Mouse (Mus musculus) stomach, embryonic 15.5 days (tissue): ENCODE measurements at regions not wholly inside any gene's neighbourhood (a gene's known extent, or its start where the extent isn't known, plus 50 kb on each side); places are given as distances from the start of the nearest gene placed in this dataset.

Experiments used
- ATAC-seq: fragments of 200-750 bp; cut with Nextera tagmentation; 2 replicates; pipeline ENCODE4 v1.8.0; 2017; ENCODE audit warnings: low read depth, moderate number of reproducible peaks, moderate TSS enrichment; ENCODE audit not compliant: insufficient read depth, low FRiP score
- H3K27ac ChIP-seq: fragments of 300-500 bp; sonication (generic); 2 replicates; pipeline ENCODE4 v1.5.1; 2015; ENCODE audit warnings: mild to moderate bottlenecking, inconsistent platforms
- H3K27me3 ChIP-seq: fragments of 300-500 bp; sonication (generic); replicated peaks from 2 replicates; pipeline ENCODE4 v1.6.1; 2015; ENCODE audit warnings: inconsistent platforms
- H3K36me3 ChIP-seq: fragments of 300-500 bp; sonication (generic); 2 replicates; pipeline ENCODE4 v1.6.1; 2015; ENCODE audit warnings: inconsistent platforms
- H3K4me1 ChIP-seq: fragments of 300-500 bp; sonication (generic); 2 replicates; pipeline ENCODE4 v1.6.1; 2015; ENCODE audit warnings: inconsistent platforms
- H3K4me2 ChIP-seq: fragments of 300-500 bp; sonication (generic); 2 replicates; pipeline ENCODE4 v1.6.1; 2015; ENCODE audit warnings: mild to moderate bottlenecking, inconsistent platforms
- H3K4me3 ChIP-seq: fragments of 300-500 bp; sonication (generic); replicated peaks from 2 replicates; pipeline ENCODE4 v1.5.1; 2015; ENCODE audit warnings: inconsistent platforms
- H3K9ac ChIP-seq: fragments of 300-500 bp; sonication (generic); 2 replicates; pipeline ENCODE4 v1.6.1; 2015; ENCODE audit warnings: inconsistent platforms
- H3K9me3 ChIP-seq: fragments of 300-500 bp; sonication (generic); 2 replicates; pipeline ENCODE4 v1.6.1; 2016; ENCODE audit warnings: inconsistent platforms
- WGBS: fragments of 180-500 bp; shearing (Covaris S2); methylation state at CpG from one replicate; pipeline ENCODE4 v1.1.7; 2015; 5-methylcytosine and 5-hydroxymethylcytosine counted together

DNA sequence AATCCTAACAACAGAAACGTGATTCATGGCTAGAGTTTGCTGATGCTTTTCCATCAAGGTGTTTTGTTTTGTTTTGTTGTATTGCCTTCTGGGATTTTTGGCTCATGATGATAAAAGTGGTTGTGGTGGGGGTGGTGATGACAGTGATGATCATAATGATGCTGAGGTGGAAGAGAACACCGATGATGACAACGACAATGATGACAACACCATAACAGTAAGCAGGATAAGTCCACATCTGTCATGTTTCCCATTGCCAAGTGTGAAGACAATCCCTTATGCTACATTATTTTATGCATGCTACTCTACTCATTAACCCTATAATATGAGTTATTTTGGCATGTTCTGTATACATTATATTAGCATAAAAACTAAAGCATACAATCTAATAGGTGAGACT, 477.0 kb downstream of the Trhde start:
- no peaks in the 10 kb centered on the region for H3K27me3 ChIP-seq
- no peaks in the 10 kb centered on the region for H3K4me1 ChIP-seq
- H3K27ac ChIP-seq = no peak overlapping the region
- no peak overlapping the region for H3K4me2 ChIP-seq
- WGBS = 86% methylated on average over 3 of the region's 3 CpGs
- no peaks in the 10 kb centered on the region for H3K9me3 ChIP-seq
- ATAC-seq = no peak
- H3K4me3 ChIP-seq = no peak overlapping the region
- no peak overlapping the region for H3K9ac ChIP-seq
- no peaks in the 10 kb centered on the region for H3K36me3 ChIP-seq

DNA sequence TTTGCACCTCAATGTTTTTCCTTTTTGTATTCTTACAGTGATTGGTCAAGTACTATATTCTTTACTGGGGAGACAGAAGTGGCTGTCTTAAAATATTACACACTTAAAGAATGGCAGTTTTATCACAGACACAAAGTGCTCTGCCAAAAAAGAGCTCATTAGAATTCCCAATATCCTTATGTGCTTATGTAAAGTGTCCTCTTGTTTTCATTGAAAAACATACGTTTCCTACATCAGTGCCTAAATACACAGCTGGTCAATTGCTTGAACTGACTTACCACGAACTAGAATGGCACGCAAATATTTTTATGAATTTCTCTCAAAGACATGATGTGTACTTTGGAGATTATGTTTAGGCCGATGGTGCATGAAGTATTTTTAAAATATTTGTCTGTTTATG, 480.6 kb downstream of the Trhde start:
- H3K9ac ChIP-seq = no peak overlapping the region
- H3K27ac ChIP-seq = no peak overlapping the region
- ATAC-seq = no peak
- H3K4me1 ChIP-seq = no peaks in the 10 kb centered on the region
- H3K4me2 ChIP-seq = no peak overlapping the region
- no peaks in the 10 kb centered on the region for H3K36me3 ChIP-seq
- no peaks in the 10 kb centered on the region for H3K9me3 ChIP-seq
- 70% methylated on average over 4 of the region's 4 CpGs for WGBS
- H3K4me3 ChIP-seq = no peak overlapping the region
- H3K27me3 ChIP-seq = no peaks in the 10 kb centered on the region

DNA sequence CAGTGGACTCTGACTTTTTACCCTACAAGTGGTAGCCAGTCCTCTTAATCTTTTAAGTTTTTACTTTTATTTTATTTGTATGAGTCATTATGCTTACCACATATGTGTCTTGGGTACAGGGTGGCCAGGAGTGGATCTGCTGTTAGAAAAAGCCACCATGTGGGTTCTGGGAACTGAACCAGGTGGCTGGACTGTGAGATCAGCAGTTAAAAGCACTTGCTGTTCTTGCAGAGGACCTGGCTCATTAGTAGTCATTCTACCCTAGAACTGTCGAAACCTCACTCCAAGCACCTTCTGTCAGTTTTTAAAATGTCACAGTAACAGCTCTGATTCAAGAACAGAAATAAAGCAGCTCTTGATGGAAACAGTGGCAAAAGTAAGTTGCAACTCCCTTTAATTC, 483.6 kb downstream of the Trhde start:
- Histone ChIP-seq H3K9me3 (no peaks in the 10 kb centered on the region), H3K36me3 (no peaks in the 10 kb centered on the region), H3K4me3 (no peak overlapping the region), H3K4me1 (no peaks in the 10 kb centered on the region), H3K27ac (no peak overlapping the region), H3K9ac (no peak overlapping the region), H3K27me3 (no peaks in the 10 kb centered on the region), H3K4me2 (no peak overlapping the region)
- WGBS = 75% methylated on average over 1 of the region's 1 CpGs
- 0 out of 2 replicates have a peak, but pooled peaks have one; percentile 47 for ATAC-seq
